Mouse (Mus musculus): ENCODE data around the gene Adra2a.

DNA sequence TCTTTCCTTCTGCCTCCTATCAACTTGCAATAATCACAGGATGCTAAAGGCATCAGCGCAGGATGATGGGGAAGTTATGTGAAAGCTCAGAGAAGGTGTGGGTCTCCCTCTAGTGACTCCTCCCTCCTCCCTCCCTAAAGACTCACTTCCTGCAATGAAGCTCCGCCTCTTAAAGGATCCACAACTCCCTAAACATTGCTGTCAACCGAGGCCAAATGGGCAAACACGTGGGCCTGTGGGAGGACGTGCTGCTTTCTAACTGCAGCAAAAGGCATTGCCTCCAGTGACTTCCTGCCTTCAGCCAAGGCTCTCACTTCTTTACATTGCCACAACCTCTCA lies 3.0 kb upstream of the Adra2a start:
- TF ChIP-seq CTCF (IDR thresholded peaks at IDR 0.05; ENCODE audit: low read depth) (no peak), EP300 (optimal IDR thresholded peaks at IDR 0.05) (no peak)

Measured in stomach, postnatal 0 days (tissue).